Mouse (Mus musculus) heart, adult 9 months (tissue): ENCODE results near the gene Mta1.

Source experiments
- DNase-seq, 2 experiments: peaks; one replicate each; pipeline ENCODE4 v3.0.0; 2022; ENCODE audit warnings: low spot score in 2 of 2

Gene Mta1

DNA sequence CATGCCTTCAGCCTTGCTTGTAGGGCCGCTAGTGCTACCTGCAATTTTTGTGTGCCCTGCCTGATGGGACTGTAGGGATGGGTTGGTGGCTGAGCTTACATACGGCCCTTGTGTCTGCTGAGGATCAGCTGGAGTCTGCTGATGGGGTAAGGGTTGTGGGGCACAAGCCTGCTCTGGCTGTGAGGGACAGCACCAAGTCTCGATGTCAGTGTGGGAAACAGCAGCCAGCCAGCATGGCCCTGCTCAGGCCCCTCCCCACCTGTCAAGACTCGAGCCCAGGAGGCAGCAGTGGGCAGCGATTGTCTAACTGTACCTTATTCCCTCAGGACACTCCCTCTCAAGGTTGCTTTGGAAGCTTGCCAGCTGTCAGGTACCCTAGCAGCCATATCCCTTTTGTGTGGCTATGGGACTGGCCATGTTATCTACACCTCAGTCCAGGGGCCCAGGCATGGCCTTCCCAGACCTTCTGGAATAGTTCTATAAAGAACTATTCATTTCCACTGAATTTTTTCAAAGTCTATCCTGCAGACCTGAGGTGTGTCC lies 35.9 kb downstream of the Mta1 start:
- no peak for DNase-seq

- no peak for DNase-seq
Observed at GRCm38 (mm10) chr12:113134502-113134901, 36.4 kb downstream of the Mta1 start.

GRCm38 (mm10) chr12:113135401-113135800 lies 37.3 kb downstream of the Mta1 start:
- DNase-seq, result no peak

- no peak for DNase-seq
Observed at GRCm38 (mm10) chr12:113136492-113137020, 38.5 kb downstream of the Mta1 start.

GRCm38 (mm10) chr12:113137260-113138213 lies 39.5 kb downstream of the Mta1 start:
- DNase-seq, result peak; percentile 72 to 74

DNA sequence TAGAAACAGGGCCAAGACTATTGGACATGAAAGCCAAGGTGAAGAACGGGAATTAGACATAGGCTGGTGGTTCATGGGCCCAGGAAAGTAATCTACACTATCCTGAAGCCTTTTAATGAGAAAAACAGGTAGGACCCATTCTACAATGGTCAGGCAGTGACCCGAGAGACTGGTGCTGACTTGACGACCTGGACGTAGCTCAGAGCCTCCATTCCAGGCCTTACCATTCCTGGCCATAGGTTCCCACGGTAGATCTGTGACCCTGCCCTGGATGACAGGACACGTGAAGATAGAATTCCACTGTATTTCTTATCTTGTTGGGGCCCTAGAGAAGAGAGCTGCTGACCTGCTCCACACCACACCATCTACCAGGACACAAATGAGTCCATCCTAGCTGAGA lies 40.2 kb downstream of the Mta1 start:
- no peak for DNase-seq

- DNase-seq, result peak; percentile 37 to 41
Observed at GRCm38 (mm10) chr12:113138901-113139864, 41.1 kb downstream of the Mta1 start.

- DNase-seq, result peak; percentile 94 to 96
Observed at GRCm38 (mm10) chr12:113139908-113140615, 42.0 kb downstream of the Mta1 start, which contains the start of gene Crip2. Gene Crip2 (plus strand): TSS chr12:113140236.

GRCm38 (mm10) chr12:113140616-113141411 lies 42.7 kb downstream of the Mta1 start:
- peak; percentile 80 to 84 for DNase-seq

DNA sequence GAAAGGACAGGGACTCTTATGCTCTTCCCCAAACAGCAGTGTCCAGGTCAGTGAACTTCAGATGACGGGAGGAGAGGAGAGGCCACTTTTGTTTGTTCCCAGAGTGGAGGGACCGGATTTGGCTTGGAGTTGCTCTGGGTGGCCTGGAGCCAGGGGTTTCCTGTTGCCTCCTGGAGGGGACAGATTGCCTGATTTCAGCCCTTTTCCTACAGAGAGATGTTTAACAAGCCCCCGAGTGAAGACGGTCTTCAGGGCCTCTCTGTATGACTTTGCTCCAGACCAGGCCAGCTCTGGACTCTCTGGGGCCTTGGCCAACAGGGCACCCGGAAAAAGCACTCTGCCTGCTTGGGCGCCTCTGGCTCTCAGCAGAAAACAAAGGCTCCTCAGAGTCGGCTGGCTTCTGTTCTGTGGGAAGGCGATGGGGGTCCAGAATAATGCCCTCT lies 43.5 kb downstream of the Mta1 start:
- DNase-seq, result peak; percentile 79 to 81

DNA sequence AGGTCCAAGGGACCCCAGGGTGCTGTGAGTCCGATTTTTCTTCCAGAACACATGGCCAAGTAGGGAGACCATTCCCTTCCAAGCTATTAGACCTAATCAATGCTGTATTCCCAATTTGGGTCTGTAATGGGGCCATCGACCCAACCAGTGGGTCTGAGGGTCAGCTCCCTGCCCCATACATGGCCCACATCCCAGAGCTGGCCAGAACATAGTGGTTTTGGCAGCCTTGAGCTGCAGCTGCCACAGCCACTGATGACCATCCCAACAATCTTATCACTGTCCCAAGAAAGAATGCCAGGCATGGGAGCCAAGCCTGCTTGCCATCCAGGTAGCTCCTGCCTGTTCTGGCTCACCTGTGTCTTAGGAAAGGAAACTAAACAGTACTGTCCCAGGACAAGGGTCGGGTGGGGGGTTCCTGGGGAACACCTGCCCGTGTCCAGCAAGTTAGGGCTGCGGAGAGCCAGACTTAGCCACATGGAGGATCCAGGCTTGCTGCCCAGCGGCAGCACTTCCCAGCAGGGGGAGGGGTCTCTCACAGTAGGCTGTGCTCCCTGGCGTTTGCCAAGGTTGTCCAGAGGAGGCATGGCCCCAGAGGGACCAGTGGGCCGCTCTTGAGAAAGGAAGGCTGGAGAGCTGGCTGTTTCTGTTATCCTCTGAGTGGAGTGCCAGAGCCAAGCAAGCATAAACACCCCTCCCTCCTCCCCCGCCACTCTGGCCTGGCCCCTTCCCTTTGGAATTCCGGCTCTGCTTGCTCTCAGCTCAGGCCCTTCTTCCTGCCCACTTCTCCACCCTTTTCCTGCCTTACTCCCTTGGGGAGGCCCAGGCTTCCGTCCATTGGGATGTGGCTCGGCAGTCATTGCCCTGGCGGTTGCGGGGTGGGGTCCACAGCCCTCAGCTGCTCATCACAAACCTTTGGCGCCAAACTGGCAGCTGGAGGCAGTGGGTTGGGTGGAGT lies 44.2 kb downstream of the Mta1 start:
- peak; percentile 94 to 96 for DNase-seq

- peak; percentile 66 to 71 for DNase-seq
Observed at GRCm38 (mm10) chr12:113143164-113143563, 45.1 kb downstream of the Mta1 start.

- peak; percentile 61 to 67 for DNase-seq
Observed at GRCm38 (mm10) chr12:113144001-113144756, 46.1 kb downstream of the Mta1 start.

GRCm38 (mm10) chr12:113144886-113145285 lies 46.8 kb downstream of the Mta1 start:
- DNase-seq, result peak in 1 of 2 experiments; percentile 36

DNA sequence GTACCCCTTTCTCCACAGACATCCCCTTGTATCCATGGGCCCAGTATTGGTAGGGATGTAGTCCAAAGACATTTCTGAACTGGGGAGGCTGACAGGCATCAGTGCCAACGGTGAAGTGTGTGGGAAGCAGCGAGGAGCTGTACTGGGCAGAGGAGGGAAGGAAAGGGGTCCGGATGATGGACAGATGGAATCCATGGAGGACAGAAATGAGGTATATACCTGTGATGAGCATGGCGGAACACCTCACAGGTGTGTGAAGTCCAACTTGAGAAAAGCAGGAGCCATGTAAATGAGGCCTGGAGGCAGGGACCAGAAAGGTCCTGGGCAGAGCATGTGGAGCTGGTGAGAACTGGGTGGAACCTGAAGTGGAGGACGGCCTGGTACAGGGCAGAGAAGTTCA lies 47.5 kb downstream of the Mta1 start:
- DNase-seq, result no peak

DNA sequence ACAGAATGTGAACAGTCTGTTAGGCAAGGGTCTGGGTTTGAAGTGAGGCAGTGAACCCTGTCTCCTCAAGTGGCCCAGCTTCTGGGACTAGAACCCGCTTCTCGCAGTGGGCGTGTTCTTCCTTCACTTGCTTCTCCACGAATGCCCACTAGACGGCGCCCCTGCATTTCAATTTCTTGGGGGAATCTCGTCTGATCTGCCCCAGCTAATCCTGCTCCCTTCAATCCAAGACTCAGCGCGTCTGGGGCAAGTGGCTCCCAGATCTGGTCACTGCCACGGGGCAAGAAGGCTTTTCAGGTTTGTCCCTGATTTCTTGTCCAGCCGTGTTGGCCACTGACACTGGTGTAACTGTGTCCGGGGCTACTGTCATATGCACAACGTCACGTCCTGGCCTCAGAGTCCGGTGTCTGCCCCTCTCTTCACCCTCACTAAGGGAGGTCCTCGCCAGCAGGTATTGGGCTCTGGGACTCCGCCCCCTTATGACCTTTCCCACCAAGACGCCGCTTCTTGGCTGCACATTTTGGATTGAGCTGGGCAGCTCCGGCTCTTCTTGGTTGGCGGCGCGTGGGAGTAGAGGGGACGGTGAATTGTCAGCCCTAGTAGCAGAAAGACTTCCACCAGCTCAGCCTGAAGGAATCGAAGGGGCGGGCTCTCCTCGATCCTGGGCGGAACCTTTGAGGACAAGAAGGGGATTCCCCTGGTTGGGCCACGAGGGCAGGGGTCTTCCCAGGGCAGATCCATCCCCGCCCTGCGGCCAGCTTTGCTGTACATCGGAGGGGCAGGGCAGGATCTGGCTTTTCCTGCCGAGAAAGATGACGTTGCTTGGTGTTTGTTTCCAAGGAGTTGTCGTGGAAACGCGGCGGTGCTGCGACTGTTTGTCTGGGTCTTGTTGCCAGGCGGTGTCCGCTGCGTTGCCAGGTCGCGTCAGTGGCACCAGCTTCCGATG lies 48.3 kb downstream of the Mta1 start, which contains the start of gene Crip1:
Crip1 (plus strand) TSS at position 205 of the 946 bp plus-strand sequence.
- DNase-seq, result peak; percentile 88 to 91

DNA sequence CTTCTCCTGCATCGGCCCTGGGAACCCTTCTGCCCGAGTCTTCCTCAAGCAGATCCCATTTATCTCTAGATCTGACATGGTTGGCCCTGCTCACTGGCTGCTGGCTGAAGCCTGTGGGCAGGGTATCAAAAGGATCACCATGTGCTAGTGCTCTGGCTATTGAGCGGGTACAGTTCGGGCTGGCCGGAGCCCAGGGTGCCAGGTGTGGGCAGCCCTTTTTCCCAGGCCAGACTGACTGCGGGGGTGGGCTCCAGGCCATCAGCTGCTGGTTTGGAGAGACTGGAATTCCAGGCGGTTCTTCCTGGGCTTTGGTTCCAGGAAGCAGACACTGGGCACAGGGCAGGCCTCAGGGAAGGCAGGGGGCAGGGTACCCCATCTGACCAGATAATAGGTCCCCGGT lies 49.4 kb downstream of the Mta1 start:
- peak; percentile 49 to 50 for DNase-seq
